8 mouse cellular contexts compared by ENCODE assay signal in genomic region chr14:57745291-57745969, GRCm38 (mm10). TPM values are rescaled to one million over a fixed set of nuclear protein-coding genes. Genes with fewer than 3 reads are reported as not detected.
DNase-seq lines count a peak whose midpoint lies in the region; ATAC-seq and TF ChIP-seq lines count a peak whose summit lies in the region.
"Had no signal": no experiment of that assay in that cellular context is flagged by ENCODE, and none has a peak within 500 bp of the region (broad histone marks: within the 10 kb centered on the region; RNA-seq: fewer than 3 reads in every experiment).

No protein-coding gene starts in this region.

- peak; percentile 5 for ATAC-seq in activated CD4-positive, CD25-positive, alpha-beta regulatory T cell, adult 4 months
- ATAC-seq in forebrain, postnatal 0 days: peak; percentile 57
- ATAC-seq in hindbrain, embryonic 12.5 days (ENCODE audit: low FRiP score): peak; percentile 73
- ATAC-seq in limb, embryonic 11.5 days (ENCODE audit: insufficient number of reproducible peaks, low FRiP score, low TSS enrichment, low read depth): peak; percentile 56; the same call in 1 of the 2 replicates

- TF ChIP-seq POLR2A in small intestine, adult 2 months (IDR thresholded peaks at IDR 0.05; ENCODE audit: low read depth, low read length): no peak

- H3K4me3 ChIP-seq in forebrain, postnatal 0 days (ENCODE audit: low read depth, low read length): peak overlapping the region; percentile 87
- H3K4me3 ChIP-seq in hindbrain, embryonic 12.5 days: peak overlapping the region; percentile 97
- peak overlapping the region; percentile 94 for H3K4me3 ChIP-seq in limb, embryonic 11.5 days (ENCODE audit: low read depth, low read length)
- peak overlapping the region; percentile 90 for H3K4me3 ChIP-seq in midbrain, embryonic 10.5 days
- peak overlapping the region; percentile 76 for H3K4me3 ChIP-seq in small intestine, adult 2 months (ENCODE audit: low read depth, low read length)

- H3K36me3 ChIP-seq in forebrain, postnatal 0 days (ENCODE audit: insufficient read depth): no peaks in the 10 kb centered on the region
- no peaks in the 10 kb centered on the region for H3K36me3 ChIP-seq in hindbrain, embryonic 12.5 days
- H3K36me3 ChIP-seq in limb, embryonic 11.5 days (ENCODE audit: control insufficient read depth, insufficient read depth, low read length): no peaks in the 10 kb centered on the region
- H3K36me3 ChIP-seq in midbrain, embryonic 10.5 days: no peaks in the 10 kb centered on the region
- no peaks in the 10 kb centered on the region for H3K36me3 ChIP-seq in small intestine, adult 2 months (ENCODE audit: control insufficient read depth, insufficient read depth, low read length)

- no peaks in the 10 kb centered on the region for H3K9me3 ChIP-seq in forebrain, postnatal 0 days (ENCODE audit: low read length)
- H3K9me3 ChIP-seq in hindbrain, embryonic 12.5 days (replicated peaks): no peaks in the 10 kb centered on the region
- no peaks in the 10 kb centered on the region for H3K9me3 ChIP-seq in limb, embryonic 11.5 days (ENCODE audit: control insufficient read depth, low read length)
- no peaks in the 10 kb centered on the region for H3K9me3 ChIP-seq in midbrain, embryonic 10.5 days (replicated peaks)

- H3K9ac ChIP-seq in forebrain, postnatal 0 days: peak overlapping the region; percentile 64
- peak overlapping the region; percentile 95 for H3K9ac ChIP-seq in hindbrain, embryonic 12.5 days
- H3K9ac ChIP-seq in limb, embryonic 11.5 days (ENCODE audit: low read length): peak overlapping the region; percentile 97

- peak; percentile 58 for DNase-seq in cerebellum, adult 8-10 months
- no peak for DNase-seq in forebrain, postnatal 0 days
- DNase-seq in limb, embryonic 11.5 days (ENCODE audit: low spot score): peak; percentile 62
- DNase-seq in midbrain, embryonic 10.5 days (ENCODE audit: low spot score): peak; percentile 66

- no peaks in the 10 kb centered on the region for H3K27me3 ChIP-seq in forebrain, postnatal 0 days (ENCODE audit: insufficient read depth, low read length)
- H3K27me3 ChIP-seq in hindbrain, embryonic 12.5 days: 0 out of 2 replicates have a peak, but pooled peaks cover 4% of the 10 kb centered on the region
- H3K27me3 ChIP-seq in limb, embryonic 11.5 days (ENCODE audit: control insufficient read depth, insufficient read depth, low read length): no peaks in the 10 kb centered on the region
- peaks cover 13% of the 10 kb centered on the region for H3K27me3 ChIP-seq in midbrain, embryonic 10.5 days (ENCODE audit: low read depth, poor library complexity, severe bottlenecking)
- H3K27me3 ChIP-seq in small intestine, adult 2 months (ENCODE audit: control insufficient read depth, insufficient read depth, low read length): no peaks in the 10 kb centered on the region

- TF ChIP-seq CTCF in forebrain, postnatal 0 days (IDR thresholded peaks at IDR 0.05; ENCODE audit: low read depth): no peak
- TF ChIP-seq CTCF in small intestine, adult 2 months (IDR thresholded peaks at IDR 0.05; ENCODE audit: extremely low read depth, insufficient read length, insufficient replicate concordance, low read depth, low read length): no peak

- peak overlapping the region; percentile 93 for H3K4me2 ChIP-seq in forebrain, postnatal 0 days (ENCODE audit: low read depth)
- peak overlapping the region; percentile 87 for H3K4me2 ChIP-seq in hindbrain, embryonic 12.5 days (replicated peaks)
- H3K4me2 ChIP-seq in limb, embryonic 11.5 days (ENCODE audit: low read depth, severe bottlenecking): peak overlapping the region; percentile 88

- peak overlapping the region; percentile 64 for H3K27ac ChIP-seq in forebrain, postnatal 0 days (ENCODE audit: low read depth, low read length)
- H3K27ac ChIP-seq in hindbrain, embryonic 12.5 days: peak overlapping the region; percentile 82
- H3K27ac ChIP-seq in limb, embryonic 11.5 days (replicated peaks; ENCODE audit: low read depth, low read length): peak overlapping the region; percentile 81
- peak overlapping the region; percentile 96 for H3K27ac ChIP-seq in midbrain, embryonic 10.5 days (replicated peaks)
- H3K27ac ChIP-seq in small intestine, adult 2 months (ENCODE audit: insufficient read depth, low read depth, low read length): peak overlapping the region; percentile 74

- peaks cover 7% of the 10 kb centered on the region; the same call in 1 of the 2 replicates for H3K4me1 ChIP-seq in forebrain, postnatal 0 days (ENCODE audit: insufficient read depth)
- peaks cover 12% of the 10 kb centered on the region; the same call in 1 of the 2 replicates for H3K4me1 ChIP-seq in hindbrain, embryonic 12.5 days
- peaks cover 7% of the 10 kb centered on the region; the same call in 1 of the 2 replicates for H3K4me1 ChIP-seq in limb, embryonic 11.5 days (ENCODE audit: control insufficient read depth, insufficient read depth, low read length)
- peaks cover 50% of the 10 kb centered on the region for H3K4me1 ChIP-seq in midbrain, embryonic 10.5 days
- H3K4me1 ChIP-seq in small intestine, adult 2 months (ENCODE audit: control insufficient read depth, insufficient read depth, insufficient read length, low read length): peaks cover 4% of the 10 kb centered on the region; the same call in 1 of the 2 replicates

- WGBS in forebrain, postnatal 0 days: 2% methylated on average over 96 of the region's 103 CpGs
- WGBS in hindbrain, embryonic 12.5 days: under 1% methylated on average over 100 of the region's 103 CpGs
- under 1% methylated on average over 84 of the region's 103 CpGs for WGBS in limb, embryonic 11.5 days
- under 1% methylated on average over 96 of the region's 103 CpGs for WGBS in midbrain, embryonic 10.5 days
- under 1% methylated on average over 103 of the region's 103 CpGs for WGBS in small intestine, adult 2 months

RNA-seq across cellular contexts. Expression of gene Gm49361, which starts 0.5 kb away (rescaled TPM):
- polyA plus RNA-seq in activated CD4-positive, CD25-positive, alpha-beta regulatory T cell, adult 4 months (2017; shearing (Covaris generic)): not detected
- not detected in 2 replicates for total RNA-seq in forebrain, postnatal 0 days (2014; rRNA removed)
- not detected in 2 replicates for polyA plus RNA-seq in forebrain, postnatal 0 days (2015; fragmentation: Nextera tagmentation; extraction: Ambion mirVana)
- not detected in 2 replicates for polyA plus RNA-seq in hindbrain, embryonic 12.5 days (2016; fragmentation: Nextera tagmentation; extraction: Ambion mirVana)
- not detected in 2 replicates for polyA plus RNA-seq in limb, embryonic 11.5 days (2014; fragmentation: Nextera tagmentation; extraction: Ambion mirVana)
- polyA plus RNA-seq in midbrain, embryonic 10.5 days (2016; fragmentation: Nextera tagmentation; extraction: Ambion mirVana): not detected in 2 replicates
- 1.9 and 2.9 TPM in 2 replicates for polyA plus RNA-seq in small intestine, adult 2 months (2012; rRNA removed)
- polyA plus RNA-seq: gonadal fat pad, adult 2 months had no signal

RNA-seq across cellular contexts. Expression of gene Lats2, which starts 12.8 kb away (rescaled TPM):
- 10 to 100 TPM; 17.9 to 20.7 TPM for polyA plus RNA-seq in activated CD4-positive, CD25-positive, alpha-beta regulatory T cell, adult 4 months (2017; shearing (Covaris generic))
- 7.8 and 259 TPM in 2 replicates for total RNA-seq in forebrain, postnatal 0 days (2014; rRNA removed)
- polyA plus RNA-seq in forebrain, postnatal 0 days (2015; fragmentation: Nextera tagmentation; extraction: Ambion mirVana): 3.9 and 5.0 TPM in 2 replicates
- polyA plus RNA-seq in hindbrain, embryonic 12.5 days (2016; fragmentation: Nextera tagmentation; extraction: Ambion mirVana): 21.3 and 23.9 TPM in 2 replicates
- 19.4 and 20.1 TPM in 2 replicates for polyA plus RNA-seq in limb, embryonic 11.5 days (2014; fragmentation: Nextera tagmentation; extraction: Ambion mirVana)
- 16.8 TPM in 2 replicates for polyA plus RNA-seq in midbrain, embryonic 10.5 days (2016; fragmentation: Nextera tagmentation; extraction: Ambion mirVana)
- 11.7 and 23.0 TPM in 2 replicates for polyA plus RNA-seq in small intestine, adult 2 months (2012; rRNA removed)

RNA-seq across cellular contexts. Expression of gene Sap18, which starts 52.5 kb away (rescaled TPM):
- polyA plus RNA-seq in activated CD4-positive, CD25-positive, alpha-beta regulatory T cell, adult 4 months (2017; shearing (Covaris generic)): 100 to 1,000 TPM; 206 to 224 TPM
- 15.6 and 21.2 TPM in 2 replicates for total RNA-seq in forebrain, postnatal 0 days (2014; rRNA removed)
- 26.8 and 31.6 TPM in 2 replicates for polyA plus RNA-seq in forebrain, postnatal 0 days (2015; fragmentation: Nextera tagmentation; extraction: Ambion mirVana)
- polyA plus RNA-seq in hindbrain, embryonic 12.5 days (2016; fragmentation: Nextera tagmentation; extraction: Ambion mirVana): 29.3 and 30.3 TPM in 2 replicates
- 26.7 and 30.1 TPM in 2 replicates for polyA plus RNA-seq in limb, embryonic 11.5 days (2014; fragmentation: Nextera tagmentation; extraction: Ambion mirVana)
- 26.8 and 32.7 TPM in 2 replicates for polyA plus RNA-seq in midbrain, embryonic 10.5 days (2016; fragmentation: Nextera tagmentation; extraction: Ambion mirVana)
- polyA plus RNA-seq in small intestine, adult 2 months (2012; rRNA removed): 1.2 and 3.6 TPM in 2 replicates

Comparison
In these comparisons a context has a peak if more than half of its experiments do, and no peak if none do; other contexts are left out.
1. ATAC-seq: peak in every context shown above with its lines; median percentile 73 in hindbrain, embryonic 12.5 days; 57 in forebrain, postnatal 0 days; 56 in limb, embryonic 11.5 days; 5 in activated CD4-positive, CD25-positive, alpha-beta regulatory T cell, adult 4 months.